Mouse (Mus musculus) large intestine, adult 2 months (tissue): Measurements from ENCODE around the gene 4930590J08Rik. TPM values are rescaled to one million over a fixed set of nuclear protein-coding genes. Genes with fewer than 3 reads are reported as not detected.
"Not testable (repeated sequence)": the region's sequence is repeated elsewhere in the genome, so short reads cannot be mapped to it uniquely, and the experiment has no call there.

ENCODE experiments used
- DNase-seq: peaks from one replicate; pipeline ENCODE4 v3.0.0-alpha.2; 2012; ENCODE audit warnings: low read depth, low spot score
- WGBS: fragments of 180-500 bp; shearing (Covaris S2); methylation state at CpG from one replicate; pipeline ENCODE4 v1.1.7; 2018; 5-methylcytosine and 5-hydroxymethylcytosine counted together
- polyA plus RNA-seq: library from polyadenylated mRNA; depleted of rRNA; stranded (reverse); fragments of >200 nt; gene quantifications from 2 replicates; pipeline ENCODE4 v1.2.3, GENCODE M21; 2012; rRNA removed

The 4930590J08Rik gene
- polyA plus RNA-seq: 0.14 and 0.19 TPM in 2 replicates

DNA sequence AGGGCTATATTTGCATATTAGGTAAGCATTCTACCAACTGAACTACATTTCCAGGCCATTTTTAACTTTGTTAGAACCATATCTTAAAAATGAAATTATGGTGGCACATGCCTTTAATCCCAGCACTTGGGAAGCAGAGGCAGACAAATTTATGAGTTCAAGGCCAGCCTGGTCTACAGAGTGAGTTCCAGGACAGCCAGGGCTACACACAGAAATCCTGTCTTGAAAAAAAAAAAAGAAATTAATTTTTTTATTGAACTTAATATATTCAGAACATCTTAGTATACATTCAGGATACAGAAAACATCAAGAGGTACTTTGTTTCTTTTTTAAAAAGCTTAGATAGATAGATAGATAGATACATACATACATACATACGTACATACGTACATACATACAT is at the start of gene 4930590J08Rik:
4930590J08Rik (plus strand) TSS at position 301 of the 400 bp plus-strand sequence.
- WGBS: 98% methylated on average over 2 of the region's 2 CpGs

DNA sequence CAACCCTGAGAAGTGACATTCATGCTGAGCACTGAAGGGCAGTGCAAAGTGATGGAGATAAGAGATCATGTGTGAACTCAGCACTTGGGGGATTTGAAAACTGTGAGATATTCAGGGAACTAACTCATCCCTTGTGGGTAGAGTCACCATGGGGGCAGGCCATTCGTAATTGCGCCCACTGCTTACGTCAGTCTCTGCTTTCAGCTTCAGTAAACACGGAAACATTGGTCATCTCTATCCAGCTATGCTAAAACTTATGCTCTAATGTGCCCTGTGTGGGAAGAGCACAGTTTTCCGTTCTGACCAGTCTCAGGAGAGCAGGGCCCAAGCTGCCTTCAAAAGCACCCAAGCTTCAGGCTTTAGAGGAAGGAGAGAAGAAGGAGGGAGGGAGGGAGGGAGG is 44.3 kb upstream of the 4930590J08Rik start:
- DNase-seq: no peak
- 55% methylated on average over 5 of the region's 5 CpGs for WGBS

More for the DNA sequence above, at the start of gene 4930590J08Rik:
- not testable (repeated sequence) for DNase-seq

DNA sequence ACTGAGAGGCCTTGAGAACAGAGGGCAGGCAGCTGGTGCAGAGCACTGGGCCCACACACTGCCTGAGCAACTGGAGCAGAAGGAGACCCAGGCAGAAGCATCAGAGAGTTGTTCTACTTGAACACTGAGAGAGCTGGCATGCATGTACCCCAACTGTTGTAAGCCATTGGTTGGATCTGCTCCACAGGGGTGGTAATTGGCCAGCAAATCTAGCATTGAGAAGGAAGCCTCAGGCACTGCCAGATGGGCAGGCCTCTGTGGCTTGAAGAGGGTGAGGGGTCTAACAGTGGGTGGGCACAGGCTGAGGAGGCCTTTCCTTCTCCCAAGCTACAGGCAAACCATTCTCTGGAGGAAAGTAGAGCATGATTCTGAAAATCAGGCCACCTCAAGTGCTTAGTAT is 39.8 kb upstream of the 4930590J08Rik start:
- DNase-seq: no peak

DNA sequence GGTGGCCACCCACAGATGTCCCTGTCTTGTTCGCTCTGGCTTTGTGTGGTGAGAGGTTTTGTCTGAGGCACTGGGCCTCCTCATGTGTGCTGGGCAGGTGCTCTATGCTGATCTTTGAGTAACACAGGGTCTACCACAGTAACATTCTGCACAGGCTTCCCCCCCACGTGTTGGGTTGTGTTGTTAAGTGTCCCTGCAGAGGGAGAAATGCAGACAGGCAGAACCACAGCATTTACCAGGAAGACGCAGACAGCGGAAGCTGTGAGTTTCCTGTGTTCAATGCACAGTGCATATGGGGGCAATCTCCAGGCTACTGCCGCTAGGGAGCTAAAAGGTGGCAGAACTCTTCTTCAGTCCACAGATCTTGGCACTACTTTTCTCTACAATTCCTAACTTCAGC is 38.0 kb upstream of the 4930590J08Rik start:
- 71% methylated on average over 5 of the region's 5 CpGs for WGBS
- DNase-seq: no peak

DNA sequence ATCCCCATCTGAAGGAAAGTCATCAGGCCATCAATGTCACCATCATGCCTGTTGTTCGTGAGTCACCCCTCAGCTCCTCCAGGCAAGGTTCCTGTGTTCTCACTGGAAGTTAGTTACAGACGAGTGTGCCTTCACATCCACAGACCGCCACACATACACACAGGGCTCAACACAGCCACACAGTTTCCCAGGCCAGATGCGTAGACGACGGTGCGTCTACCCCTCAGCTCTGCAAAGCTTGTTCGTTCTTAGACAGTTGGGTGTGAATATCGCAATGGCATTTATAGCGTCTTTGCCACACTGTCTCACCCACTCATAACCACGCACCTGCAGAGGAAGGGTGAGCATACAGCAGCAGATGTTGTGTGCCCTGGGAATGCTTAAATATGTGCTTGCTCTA is 37.0 kb upstream of the 4930590J08Rik start:
- WGBS: 76% methylated on average over 11 of the region's 11 CpGs
- DNase-seq: no peak

DNA sequence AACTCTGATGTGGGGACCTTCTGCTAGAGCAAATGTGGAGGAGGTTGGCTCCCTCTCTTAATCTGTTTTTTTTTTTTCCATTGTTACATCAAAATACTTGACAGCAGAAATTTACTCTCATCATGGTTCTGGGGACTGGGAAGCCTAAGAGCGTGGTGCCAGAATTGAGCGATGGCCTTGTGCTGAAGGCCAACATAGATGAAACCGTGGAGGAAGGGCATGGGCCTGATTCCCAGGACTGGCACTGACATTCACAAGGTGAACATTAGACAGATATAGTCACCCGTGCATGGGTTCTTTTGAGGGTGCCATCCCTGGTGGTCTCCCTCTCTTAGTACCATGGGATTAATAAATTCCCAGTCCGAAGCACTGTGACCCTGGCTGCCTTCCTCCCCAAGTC is 34.5 kb upstream of the 4930590J08Rik start:
- whole genome bisulfite sequencing: 85% methylated on average over 5 of the region's 5 CpGs

DNA sequence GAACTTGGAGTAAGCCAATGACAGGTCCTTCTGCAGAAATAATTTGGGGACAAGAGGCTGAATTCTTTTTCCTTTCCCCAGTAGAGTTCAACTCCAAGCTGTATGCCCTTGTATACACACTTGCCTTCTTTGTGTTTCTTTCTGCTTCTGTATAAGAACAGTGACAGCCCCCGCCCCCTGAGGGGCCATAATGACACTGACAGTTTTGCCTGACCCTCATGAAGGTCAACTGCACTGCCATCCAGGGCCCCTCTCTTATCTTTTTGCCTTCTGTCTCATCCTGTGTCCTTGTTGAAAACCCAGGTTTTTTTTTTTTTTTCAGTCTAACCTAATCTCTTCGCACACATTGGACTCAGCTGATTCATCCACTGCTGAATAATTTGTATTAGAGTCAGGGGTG is 29.8 kb upstream of the 4930590J08Rik start:
- WGBS: 45% methylated on average over 2 of the region's 2 CpGs
- DNase-seq: no peak

More for the DNA sequence above, 34.5 kb upstream of the 4930590J08Rik start:
- DNase-seq: no peak

DNA sequence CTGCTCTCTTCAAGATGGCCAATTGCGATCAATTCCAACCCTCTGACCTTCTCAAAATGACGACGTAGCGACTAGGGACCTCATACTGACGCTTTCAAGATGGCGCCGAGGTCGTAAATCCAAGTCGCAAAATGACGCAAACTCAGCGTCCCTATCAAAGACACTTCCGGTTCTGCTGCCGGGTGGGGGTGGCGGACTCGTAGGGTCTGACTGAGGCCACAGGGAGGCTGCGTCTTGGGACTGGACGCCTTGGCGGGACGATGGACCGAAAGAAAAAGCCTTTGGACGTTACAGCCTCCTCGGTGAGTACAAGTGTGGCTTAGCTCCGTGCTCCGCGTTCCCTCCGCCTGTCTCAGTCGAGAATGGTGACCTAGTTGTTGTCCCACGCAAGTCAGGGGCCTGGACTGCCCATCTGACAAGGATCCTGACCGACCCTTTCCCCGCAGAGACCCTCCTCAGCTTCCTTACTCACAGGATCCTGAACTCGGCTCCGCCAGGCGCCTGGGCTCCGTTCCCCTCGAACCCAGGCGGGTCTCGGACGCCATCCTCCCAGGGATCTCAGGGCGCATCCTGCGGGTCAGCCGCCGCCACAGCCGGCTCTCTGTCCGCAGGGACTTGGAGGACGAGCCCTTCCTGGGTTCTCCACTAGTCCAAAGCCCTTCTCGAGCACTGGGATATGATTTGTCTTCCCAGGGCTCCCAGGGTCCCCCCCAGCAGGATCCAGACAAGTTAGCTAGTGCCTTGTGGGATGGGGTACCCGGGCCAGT is 24.5 kb upstream of the 4930590J08Rik start, which contains the start of gene Ccdc174:
Ccdc174 (plus strand) TSS at position 169 of the 767 bp plus-strand sequence.
- under 1% methylated on average over 47 of the region's 47 CpGs for WGBS
- peak; percentile 96 for DNase-seq

DNA sequence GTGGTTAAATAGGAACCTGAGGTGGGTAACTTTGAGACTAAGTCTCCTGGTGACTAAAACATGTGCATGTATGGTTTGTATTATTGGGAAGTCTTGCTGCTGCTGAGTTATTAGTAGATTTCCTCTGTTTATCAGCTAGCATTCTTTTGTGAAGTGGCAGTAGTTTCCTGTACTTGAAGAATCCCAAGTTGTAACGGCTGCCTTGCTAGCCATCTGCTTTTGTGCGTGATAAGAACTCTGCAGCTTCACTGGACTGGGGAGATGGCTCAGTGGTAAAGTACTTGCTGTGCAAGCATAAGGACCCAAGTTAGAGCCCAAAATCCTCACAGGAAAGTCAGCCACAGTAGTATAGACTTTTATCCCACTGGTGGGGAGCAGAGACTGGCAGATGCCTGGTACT is 18.8 kb upstream of the 4930590J08Rik start:
- no peak for DNase-seq
- WGBS: 77% methylated on average over 2 of the region's 2 CpGs

DNA sequence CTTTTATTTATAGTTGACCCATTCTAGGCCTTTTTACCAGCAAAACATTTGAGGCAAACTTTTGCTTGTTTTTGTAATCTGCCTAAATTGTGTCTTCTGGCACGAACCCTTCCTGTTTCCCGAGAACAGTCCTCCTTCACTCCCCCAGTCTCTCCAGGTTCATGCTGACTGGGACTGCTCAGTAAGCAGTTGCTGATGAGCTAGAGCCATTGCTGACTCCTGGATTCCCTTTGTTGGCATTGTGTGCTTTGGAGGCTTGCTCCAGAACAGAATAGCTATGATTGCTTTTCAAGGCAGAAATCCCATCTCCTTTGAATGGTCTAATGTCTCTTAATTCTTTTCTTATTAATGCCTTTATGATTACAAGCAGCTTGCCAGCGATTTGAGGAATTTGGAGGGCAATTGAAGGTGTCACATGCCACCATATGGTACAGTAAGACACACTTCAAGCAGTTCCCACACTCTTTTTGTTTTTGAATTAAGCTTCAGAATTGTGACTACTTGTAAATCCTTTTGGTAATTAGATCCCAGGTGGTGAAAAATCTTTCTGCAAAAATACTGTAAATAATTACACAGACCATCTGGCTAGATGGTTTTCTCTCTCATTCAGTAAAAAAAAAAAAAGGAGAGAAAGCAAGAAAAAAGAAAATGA is 13.2 kb upstream of the 4930590J08Rik start:
- 75% methylated on average over 3 of the region's 3 CpGs for WGBS
- DNase-seq: no peak

DNA sequence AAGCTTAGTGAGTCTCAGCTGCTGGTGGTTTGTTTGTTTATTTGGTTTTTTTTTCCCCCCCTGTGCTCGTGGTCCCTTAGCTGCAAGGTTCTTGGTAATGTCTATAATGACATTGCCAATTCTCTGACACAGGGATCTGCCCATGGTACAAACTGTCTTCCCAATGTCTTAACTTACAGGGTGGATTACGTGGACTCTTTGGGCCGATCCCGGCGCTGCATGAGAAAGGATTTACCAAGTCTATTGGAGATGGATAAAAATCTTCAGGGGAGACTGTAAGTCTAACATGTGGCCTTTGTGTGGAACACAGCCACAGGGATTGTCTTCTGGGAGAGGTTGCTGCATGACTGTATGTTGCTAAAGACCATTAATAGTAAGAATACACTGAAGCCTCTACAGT is 12.0 kb upstream of the 4930590J08Rik start:
- no peak for DNase-seq
- WGBS: 86% methylated on average over 5 of the region's 5 CpGs

DNA sequence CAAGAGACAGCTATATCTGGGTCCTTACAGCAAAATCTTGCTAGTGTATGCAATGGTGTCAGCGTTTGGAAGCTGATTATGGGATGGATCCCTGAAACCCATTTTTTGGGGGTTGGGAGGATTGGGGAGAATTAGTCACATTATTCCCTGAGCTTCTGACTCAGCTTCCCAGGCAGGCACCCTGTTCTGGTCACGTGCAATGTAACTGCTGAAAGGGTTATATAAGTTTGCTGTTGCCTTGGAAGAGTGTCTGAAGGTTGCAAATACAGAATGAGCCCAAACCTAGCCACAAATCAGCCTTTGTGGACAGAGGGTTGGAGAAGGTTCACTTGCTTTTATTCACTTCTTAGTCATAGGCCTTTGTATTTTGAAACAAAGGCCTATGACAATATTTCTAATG is 10.8 kb upstream of the 4930590J08Rik start:
- 90% methylated on average over 2 of the region's 2 CpGs for WGBS
- no peak for DNase-seq

DNA sequence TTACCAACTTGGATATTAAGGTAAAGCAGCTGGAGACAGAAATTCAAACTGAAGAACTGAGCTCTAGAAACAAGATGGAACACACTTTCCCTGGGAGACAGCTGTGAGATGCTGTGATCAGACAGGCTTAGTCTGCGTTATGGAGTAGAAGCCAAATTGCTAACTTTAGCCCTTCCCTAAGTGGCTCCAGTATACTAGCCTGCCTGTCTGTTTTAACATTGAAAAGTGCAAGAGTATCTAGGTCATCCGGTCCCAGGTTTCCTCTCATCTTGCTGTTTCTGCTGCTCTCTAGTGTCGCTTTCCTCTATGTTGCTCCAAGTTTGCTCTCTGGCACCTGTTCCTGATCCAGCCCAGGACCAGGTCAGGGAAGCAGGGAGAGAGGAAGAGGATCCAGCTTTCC is 5.8 kb upstream of the 4930590J08Rik start:
- no peak for DNase-seq
- 81% methylated on average over 3 of the region's 3 CpGs for WGBS

DNA sequence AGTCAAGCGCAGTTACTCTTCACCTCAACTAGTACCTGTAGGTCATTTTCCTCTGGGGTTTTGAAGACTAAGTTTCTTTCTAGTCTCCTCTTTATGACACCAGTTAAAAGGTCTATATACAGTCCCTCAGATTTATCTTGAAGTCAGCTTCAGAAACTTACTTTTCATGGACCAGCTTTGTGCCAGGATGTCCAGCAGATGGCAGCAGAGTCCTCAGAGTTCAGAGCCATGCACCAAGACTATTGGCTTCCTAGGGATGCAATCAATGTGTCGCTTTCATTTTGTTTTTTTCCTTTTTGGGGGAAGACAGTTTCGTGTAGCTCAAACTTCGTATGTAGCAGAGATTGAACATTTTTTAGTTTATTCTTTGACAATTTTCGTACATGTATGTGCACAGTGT is 1.1 kb upstream of the 4930590J08Rik start:
- DNase-seq: peak; percentile 43
- WGBS: 32% methylated on average over 5 of the region's 5 CpGs

DNA sequence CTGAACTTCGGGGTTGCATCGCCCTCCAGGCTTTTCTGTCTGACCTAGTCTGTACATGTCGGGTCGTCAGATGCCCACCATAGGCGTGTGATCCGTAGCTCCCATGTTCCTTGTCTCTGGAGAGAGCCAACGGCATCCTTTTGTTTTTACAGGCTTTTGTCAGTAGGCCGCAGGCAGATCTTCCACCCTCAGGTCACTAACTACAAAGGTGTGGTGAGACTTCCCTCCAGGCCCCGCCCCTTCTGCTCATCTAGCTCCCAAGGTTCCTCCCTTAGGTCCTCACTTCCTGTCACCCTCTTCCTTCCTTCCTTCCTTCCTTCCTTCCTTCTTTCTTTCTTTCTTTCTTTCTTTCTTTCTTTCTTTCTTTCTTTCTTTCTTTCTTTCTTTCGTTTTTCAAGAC is 11.4 kb downstream of the 4930590J08Rik start:
- 83% methylated on average over 10 of the region's 10 CpGs for WGBS

DNA sequence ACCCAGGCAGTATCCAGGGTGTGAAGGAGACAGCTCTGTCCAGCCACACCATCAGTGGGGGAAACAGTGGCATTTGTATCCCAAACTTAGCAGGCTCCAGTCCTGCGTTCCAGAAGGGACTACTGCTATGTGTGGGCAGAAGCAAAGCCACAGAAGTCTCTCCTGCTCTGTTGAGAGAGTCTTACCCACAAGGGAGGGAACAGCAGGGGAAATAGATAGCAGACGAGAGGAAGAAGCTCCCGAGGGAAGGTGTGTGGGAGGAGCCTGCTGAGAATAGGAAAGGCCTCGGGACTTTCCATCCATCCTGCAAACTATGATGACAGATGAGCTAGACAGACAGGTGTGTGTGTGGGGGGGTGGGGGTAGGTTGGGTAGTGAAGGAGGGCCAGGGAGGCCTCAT is 14.7 kb downstream of the 4930590J08Rik start:
- DNase-seq: no peak
- 36% methylated on average over 4 of the region's 4 CpGs for WGBS

More for the DNA sequence above, 11.4 kb downstream of the 4930590J08Rik start:
- DNase-seq: no peak

DNA sequence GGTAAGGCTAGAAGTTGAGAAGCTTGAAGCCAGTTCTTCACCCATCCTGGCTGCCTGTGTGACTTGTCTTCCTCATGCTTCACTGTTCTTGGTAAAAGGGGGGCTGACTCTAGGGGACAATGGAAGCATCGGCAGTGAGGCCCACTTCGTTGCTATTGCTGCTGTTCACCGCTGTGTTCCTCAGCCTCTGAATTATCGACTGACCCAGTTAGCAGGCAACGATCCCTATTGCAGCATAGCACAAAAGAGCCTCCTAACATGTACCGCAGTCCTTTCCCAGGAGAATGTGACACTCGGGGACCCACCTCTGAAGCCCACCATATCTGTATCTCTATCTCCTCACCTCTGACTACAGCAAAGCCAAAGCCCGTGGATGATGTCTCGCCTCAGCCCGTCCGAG is 15.1 kb downstream of the 4930590J08Rik start:
- no peak for DNase-seq
- 83% methylated on average over 11 of the region's 11 CpGs for WGBS

DNA sequence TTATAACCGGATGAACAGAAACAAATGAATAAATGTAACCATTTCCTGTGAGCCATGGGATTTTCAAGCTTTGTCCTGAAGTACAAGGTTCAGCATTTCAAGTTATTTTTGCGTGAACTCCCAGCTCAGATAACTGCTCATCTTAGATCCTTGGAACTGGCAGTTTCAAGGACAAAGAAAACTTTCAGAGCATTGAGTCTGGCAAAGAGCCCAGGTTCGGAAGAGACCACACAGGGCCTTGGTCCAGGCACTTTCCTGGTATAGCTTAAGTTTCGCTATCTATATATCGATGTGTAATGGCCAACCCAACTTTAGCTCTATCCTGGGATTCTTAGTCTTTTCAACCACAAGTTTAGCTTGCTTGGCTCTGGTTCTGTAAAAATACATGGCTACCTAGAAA is 28.6 kb downstream of the 4930590J08Rik start:
- WGBS: 58% methylated on average over 5 of the region's 5 CpGs
- no peak for DNase-seq

DNA sequence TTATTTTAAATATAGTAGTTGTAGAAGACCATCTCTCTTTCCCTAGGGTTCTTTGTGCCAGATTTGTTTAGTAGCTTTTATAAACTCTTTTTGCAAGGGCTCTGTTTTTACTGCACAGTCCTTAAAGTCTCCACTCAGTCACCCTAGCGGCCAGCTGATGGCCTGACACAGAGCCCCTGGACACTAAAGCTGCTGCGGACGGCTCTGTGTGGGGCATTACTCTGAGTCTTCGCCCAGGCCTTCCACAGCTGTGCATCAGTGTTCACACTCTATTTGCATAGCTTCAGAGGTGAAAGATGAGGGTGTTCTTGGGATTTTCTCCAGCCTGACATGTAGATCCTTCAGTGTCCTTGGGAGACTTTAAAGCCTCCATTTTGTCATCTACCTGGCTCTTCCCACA is 35.9 kb downstream of the 4930590J08Rik start:
- WGBS: 52% methylated on average over 4 of the region's 4 CpGs
- DNase-seq: no peak

DNA sequence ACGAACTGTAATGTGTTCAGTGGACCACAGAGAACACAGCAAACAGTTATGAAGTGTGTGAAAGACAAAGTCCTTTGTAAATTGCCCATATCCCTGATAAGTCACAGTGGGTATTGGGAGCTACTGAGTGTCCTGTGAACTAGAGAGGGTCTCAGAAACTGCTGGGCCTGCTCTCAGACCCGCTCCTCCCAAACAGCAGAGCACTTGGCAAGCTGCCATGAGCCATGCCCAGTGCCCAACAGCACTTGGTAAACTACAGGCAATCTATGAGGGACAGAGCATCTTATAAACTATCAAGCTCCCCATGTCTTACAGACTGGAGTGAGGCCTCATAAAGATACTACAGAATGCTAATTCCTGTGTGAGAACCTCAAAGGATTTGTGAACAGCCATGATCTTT is 45.8 kb downstream of the 4930590J08Rik start:
- WGBS: 33% methylated on average over 2 of the region's 2 CpGs
- no peak for DNase-seq

DNA sequence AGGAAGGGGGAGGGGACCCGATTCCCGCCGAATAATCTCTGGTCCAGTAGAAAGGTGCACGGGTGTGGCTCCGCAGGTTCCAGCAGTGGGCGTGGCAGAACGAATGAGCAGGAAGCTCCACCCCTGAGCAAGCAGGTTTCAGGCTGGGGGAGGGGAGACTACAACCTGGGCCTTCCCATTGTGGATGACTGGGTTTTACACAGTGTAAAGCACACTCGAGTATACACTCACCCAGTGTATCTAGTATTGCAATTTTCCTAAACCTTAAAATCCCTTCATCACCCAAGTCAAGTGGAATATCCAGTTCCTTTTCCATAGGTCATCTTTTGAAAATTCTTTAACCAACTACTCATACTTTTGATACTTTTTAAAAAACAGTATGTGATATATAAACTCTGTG is 55.4 kb downstream of the 4930590J08Rik start:
- 13% methylated on average over 3 of the region's 8 CpGs for WGBS
- DNase-seq: not testable (repeated sequence)
